Mouse (Mus musculus): Measurements from ENCODE around the gene Prickle2.

The Prickle2 gene

DNA sequence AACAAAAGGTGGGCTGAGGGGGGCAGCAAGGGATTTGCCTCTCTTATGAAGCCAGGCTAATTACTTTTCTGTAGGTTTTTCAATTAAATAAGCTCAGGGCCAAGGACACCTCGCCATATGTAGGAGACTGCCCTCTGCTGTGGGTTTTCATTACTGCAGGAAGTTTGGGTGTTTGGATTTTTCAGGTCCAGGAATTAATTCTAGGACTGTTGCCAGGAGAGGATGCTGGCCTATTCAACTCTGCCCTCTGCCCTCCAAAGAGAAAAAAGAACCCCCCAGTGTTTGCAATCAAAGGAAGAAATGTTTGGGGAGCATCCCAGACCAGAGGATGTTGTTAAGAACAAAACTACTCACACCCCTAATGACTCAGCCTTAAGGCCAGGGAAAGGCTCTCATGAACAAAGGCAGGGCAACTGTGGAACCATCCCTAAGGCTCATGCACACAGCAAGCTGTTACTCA, 40.4 kb downstream of the Prickle2 start:
- CTCF ChIA-PET, result no interaction called here

DNA sequence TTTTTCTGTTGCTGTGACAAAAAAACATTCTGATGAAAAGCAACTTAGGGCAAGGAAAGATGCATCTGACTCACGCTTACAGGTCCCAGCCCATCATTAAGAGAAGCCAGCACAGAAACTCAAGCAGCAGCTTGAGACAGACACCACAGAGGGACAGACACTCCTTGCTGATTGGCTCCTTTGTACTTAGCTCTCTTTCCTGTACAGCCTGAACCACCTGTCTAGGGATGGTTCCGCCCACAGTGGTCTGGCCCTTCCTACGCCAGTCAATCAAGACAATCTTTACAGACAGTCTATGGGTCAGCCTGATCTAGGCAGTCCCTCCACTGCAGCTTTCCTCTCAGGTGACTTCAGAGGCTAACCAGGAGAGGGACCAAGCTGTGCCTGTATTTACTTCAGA, 42.1 kb downstream of the Prickle2 start:
- CTCF ChIA-PET, result no interaction called here

DNA sequence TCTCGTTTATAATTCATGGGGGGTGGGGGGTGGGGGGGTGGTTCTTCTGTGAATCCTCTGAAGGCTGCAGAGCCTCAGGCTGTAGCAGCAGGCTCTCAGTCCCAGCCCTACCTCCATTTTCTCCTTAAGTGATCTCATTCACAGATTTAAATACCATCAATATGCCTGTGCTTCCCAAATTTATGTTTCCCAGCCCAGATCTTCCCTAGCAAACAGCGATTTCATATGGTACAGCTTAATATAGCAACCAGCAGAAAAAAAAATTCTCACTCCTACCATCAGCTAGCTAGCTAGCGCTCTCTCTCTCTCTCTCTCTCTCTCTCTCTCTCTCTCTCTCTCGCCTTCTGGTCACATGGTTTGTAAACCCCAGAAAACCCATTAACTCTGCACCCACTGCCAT, 42.5 kb downstream of the Prickle2 start:
- CTCF ChIA-PET, result no interaction called here

DNA sequence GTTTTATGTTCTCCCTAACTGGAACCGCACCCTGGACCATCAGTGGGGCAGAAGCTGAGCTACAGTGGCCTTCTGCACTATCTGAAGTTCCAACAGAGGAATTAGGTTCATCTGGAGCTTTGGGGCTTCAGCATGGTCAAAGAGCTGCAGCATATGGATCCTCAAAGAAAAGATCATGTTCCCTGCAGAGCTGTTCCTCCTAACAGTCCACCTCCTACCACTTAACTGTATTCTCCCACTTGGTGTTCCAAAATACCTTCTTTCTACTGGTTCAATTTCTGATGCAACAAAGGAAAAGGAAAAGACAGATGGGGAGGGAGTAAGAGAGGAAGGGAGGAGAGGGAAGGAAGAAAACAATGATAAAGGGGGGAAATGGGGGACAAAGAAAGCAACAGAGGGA, 56.9 kb downstream of the Prickle2 start:
- CTCF ChIA-PET, result no interaction called here

DNA sequence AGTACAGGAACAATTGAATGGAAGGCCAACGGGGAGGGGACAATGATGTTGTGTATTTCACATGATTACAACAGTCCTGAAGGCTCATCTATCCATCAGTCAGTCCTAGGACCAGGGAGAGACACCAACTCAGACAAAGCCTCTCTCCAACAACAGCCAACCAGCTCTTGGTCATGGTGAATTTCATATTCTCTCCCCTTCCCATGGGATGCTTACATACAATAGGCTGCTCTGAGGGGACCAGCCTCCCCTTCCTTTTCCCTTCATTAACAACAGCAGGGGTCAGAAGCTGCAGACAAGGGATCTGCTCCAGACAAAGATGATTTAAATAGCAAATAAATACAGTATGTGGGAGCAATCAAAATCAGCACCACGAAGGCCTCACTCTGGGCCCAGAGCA, 57.4 kb downstream of the Prickle2 start:
- CTCF ChIA-PET, result no interaction called here

DNA sequence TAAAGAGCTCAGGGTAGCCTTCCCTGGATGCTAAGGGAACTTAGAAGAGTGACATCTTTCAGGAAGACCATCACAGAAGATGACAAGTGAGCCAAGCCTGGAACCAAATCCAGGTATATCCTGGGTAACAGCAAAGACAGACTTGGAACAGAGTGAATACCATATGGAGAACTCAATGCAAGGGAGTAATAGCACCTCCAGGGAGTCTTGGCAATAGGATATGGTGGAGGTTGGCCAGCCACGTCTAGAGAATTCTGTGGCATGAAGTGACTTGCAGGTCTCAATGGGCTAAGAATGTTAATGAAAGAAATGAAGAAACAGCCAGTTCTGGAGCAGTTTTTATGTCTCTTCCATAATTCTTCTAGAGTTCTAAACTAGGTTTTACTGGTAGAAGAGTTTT, 63.0 kb downstream of the Prickle2 start:
- CTCF ChIA-PET, result no interaction called here

DNA sequence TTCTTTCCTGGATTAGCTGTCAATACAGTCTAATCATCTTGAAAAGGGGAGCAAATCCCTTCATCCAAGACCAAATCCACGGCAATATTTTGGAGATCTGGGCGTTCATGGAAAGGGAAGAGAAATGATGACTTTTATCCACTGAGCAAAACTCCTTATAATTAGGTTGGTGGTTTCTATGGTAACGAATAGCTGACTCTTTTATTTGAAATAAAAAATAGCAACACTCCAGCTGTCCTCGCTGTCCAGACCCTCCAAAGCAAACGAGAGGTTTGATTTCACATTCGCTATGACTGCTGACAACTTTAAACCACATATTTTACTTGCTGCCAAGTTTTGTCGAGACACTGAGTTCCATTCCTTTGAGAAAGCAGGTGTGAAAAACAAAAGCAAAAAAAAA, 64.0 kb downstream of the Prickle2 start:
- CTCF ChIA-PET, result no interaction called here

DNA sequence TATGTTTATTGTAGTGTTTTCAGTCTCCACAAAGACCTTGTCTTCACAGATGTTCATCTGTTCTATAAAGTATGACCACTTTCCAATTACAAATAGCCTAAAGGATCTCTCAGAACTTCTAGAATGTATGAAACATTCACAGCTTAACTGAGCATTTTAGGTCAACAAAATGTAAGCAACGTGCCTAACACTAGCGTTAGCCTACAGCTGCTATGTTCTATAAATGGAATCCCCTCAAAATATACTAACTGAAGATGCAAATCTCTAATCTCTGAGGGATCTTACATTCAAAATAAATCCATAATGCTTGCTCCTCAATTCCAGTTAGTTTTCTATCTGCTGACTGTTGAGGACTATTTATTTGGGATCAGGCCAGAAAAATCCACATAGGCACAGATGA, 65.1 kb downstream of the Prickle2 start:
- CTCF ChIA-PET, result no interaction called here

DNA sequence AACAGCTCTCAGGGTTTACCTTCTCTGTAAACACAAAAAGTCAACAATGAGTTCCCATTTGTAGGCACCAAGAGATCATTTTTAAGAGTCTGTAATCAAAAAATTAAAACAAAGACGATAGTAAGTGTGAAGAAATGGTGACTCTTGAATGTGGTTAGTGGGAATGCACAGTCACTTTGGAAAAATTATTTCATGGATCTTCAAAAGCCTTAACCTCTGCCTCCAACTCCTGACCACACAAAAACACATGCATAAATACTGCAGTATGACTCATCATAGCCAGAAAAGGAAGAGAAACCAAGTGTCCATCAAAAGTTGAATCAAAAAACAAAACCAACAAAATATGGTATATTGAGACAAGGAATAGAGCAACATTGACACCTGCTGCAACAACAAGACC, 69.5 kb downstream of the Prickle2 start:
- CTCF ChIA-PET, result no interaction called here

DNA sequence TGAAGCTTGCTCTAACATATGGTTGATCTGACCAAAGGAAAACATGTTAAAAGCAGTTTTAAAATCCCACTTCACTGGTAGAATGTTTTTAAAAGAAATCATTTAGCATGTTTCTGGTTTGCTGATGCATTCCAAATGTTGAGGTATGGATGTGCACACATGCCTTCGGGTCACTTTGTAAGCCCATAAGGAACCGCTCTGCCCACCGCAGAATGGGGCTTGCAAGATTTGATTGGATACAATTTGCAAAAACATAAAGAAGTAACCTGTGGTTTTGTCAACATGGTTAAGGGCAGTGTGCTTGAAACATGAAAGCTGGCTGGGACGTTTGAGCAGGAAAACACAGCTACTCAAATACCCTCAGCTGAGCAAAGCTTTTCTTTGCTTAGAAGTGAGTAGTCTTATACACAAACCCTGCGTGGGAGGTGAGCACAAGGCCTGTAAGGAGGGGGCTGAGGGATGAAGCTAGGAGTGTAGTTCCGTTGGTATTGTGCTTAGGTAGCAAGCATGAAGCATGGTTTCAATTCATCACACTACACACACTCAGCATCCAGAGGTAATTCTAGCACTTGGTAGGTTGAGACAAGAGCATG, 71.0 kb downstream of the Prickle2 start:
- CTCF ChIA-PET, result no interaction called here

DNA sequence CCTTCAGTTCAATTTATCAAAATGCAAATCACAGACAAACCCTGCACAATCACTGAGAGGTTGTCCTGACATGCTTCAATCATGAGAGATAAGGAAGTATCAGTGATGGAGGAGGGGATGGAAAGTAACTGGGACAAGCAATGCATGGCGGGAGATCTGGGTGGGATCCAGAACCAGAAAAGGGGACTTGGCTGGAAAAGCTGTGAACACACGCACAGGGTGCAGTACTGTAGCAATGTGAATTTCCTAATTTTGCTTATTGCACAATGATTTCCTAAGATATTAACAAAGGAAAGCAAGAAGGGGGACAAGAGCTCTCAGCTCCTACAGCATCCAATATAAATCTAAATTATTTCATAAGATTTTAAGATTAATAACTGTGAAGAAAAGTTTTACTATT, 75.0 kb downstream of the Prickle2 start:
- CTCF ChIA-PET, result no interaction called here

DNA sequence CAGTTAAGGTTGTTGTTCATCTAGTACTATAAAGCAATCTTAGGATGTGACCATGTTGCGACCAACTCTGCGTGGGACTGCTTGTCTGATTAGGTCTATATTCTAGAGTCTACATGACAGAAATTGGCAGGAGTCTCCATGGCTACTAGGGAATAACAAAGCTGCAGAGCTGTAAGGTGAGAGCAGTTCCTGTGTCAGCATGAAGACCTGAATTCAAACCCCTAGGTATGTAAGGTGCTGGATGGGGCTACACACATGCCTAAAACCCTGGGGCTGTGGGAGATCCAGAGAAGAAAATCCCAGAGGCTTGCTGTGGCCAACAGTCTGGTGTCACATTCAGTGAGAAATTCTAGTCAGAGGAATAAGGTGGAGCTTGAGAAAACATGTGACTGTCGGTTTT, 78.2 kb downstream of the Prickle2 start:
- CTCF ChIA-PET, result no interaction called here

DNA sequence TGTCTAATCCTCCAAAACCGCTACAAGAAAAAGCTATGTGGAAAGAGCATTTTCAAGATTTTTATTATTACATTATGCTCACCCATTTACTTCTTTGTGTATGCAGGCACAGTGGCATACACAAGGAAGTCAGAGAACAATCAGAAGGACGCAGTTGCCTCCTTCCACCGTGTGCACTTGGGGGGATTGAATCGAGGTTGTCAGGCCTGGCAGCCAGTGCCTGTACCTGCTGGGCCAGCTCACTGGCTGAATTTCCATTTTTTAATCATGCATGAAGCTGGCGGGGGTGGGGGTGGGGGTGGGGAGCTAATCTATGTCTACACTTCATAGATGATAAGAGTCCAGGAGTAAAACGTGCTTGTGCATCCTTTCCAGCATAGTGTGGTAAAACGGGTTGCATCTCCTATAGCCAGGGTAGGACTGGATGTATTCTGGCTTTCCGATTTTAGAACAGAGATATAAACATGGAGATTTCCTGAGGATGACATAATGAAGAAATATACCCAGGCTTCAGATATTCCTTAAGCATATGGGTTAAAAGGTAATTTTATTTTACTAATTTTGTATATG, 78.8 kb downstream of the Prickle2 start:
- CTCF ChIA-PET, result no interaction called here

DNA sequence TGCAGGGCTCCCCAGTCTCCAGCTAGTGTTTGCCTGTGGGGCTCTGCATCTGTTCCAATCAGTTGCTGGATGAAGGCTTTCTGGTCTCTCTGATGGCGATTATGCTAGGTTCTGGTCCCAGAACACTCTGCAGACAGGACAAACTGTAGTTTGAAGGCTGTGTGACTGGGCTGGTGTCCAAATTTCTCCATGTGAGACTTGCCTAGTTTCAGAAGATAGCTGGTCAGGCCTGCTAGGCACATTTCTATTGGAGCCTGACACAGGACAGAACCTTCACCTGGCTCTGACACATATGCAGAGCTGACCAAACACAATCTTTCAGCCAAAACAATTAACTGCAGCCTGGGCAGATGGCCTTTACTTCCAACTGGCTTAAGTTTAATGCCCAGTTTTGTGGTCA, 80.0 kb downstream of the Prickle2 start:
- CTCF ChIA-PET, result no interaction called here

DNA sequence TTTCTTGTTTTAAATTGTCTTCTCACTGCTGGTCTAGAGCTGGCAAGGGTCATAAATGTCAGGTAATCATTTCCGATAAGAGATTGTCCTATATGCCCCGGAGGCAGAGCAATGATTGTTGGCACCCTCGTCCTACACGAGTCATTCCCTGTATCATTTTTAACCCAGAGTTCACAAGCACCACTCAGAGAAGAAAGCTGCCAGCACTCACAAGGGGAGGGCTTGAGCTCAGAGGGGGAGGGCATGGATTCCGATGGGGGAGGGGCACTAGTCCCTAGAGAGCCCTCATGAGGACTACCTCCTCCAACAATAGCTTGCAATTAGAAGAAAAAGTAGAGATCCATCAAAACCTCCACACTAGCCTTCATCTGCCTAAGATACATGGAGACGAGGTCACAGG, 81.6 kb downstream of the Prickle2 start:
- CTCF ChIA-PET, result interaction anchor here (0.6 kb wide), 1 partner anchor 72 kb away, joined by 6 read pairs; no protein-coding TSS in a partner anchor

DNA sequence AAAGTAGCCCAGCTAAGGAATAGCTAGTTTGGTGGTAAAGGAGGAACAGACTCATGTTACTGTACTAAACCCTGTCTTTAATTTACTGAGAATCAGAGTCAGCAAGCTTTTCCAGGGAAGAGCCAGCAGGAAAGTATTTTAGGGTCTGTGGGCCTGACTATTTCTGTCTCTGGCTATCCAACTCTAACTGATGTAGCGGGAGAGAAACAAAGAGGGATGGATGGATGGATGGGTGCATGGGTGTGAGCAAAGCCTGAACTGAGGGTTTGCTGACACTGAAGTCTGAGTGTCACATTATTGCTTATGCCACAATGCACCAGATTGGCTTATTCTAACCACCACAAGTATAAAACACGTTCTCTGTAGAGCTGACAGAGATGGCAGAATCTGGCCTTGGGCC, 88.8 kb downstream of the Prickle2 start:
- CTCF ChIA-PET, result no interaction called here

DNA sequence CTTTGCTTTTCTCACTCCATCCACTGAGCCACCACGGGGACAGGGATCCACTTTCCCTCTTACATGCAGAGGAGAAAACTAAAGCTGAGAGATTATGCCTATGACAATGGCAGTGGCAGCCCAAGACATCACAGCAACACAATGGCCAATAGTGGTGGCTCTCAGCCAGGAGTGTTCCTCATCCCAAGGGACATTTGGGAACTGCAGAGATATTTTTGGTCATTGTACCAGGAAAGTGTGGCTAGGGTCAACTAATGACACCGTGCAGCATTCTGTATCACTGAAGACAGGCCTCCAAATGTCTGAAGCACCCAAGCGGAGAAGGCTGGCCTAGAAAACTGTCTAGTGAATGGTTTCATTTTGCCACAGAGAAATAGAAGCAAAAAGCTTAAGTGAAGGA, 91.2 kb downstream of the Prickle2 start:
- CTCF ChIA-PET, result no interaction called here

DNA sequence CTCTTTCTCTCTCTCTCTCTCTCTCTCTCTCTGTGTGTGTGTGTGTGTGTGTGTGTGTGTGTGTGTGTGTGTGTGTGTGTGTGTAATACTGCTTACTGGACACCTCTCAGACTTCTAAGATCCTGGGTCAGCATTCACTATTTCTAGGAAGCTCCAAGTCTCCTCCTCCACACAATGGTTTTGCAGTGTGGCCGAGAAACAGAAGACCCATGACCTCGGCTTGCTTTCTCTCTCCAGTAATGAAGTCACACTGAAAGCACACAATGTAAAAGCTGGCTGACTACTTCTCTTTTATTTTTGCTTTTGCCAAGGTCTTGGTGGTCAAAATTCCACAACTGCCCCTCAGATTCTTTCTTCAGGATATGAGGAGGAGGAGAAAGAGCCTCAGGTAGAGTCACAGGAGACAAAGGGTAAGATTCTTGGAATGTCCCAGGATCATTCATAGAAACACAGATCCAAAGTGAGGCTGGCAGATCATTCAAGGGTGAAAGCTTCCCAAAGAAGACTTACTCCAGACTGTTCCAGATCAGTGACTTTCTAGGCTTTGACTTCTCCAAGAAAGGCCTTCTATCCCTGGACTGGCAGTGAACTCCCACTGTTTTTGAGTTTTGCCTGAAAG, 93.7 kb downstream of the Prickle2 start:
- CTCF ChIA-PET, result no interaction called here

DNA sequence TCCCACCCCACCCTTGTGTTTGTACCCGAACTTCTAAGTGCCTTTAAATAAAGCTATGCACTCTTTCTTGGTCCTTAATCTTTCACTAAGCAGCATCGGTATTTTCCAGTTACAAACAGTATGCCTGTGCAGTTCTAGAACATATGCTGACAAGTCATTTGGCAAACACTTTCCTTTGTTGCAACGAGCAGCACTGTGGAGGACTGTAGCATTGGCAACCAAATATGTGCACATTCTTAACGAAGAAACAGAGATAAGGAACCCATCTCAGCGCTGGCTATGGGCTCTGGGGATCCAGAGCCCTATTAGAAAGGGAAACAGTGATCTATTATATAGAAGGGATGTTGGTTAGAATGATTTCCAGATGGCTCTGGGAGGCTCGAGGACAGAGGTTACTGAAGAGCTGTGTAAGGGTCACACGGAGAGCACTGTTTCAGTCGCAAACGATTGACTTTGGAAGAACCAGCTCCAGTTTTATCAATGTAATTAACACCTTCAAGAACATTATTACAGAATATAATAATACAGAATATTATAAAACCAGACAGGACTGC, 96.2 kb downstream of the Prickle2 start:
- CTCF ChIA-PET, result no interaction called here

DNA sequence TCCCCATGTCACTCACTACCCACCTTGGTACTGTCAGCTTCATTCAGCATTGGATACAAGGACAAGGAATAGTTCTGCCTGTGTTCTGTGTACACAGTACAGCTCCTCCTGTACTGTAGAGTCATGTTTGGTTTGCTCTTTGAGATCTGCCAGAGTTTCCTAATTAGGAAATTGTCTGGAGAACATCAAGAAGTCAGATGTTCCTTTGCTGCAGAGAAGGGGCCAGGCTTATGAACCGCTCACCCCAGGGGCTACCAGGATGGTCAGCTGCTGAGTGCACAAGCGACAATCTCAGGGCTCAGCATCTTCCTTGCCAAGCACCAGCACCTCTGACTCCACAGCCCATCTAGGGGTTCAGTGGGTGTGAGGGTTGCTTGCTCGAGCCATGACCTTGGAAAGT, 96.9 kb downstream of the Prickle2 start:
- CTCF ChIA-PET, result no interaction called here

DNA sequence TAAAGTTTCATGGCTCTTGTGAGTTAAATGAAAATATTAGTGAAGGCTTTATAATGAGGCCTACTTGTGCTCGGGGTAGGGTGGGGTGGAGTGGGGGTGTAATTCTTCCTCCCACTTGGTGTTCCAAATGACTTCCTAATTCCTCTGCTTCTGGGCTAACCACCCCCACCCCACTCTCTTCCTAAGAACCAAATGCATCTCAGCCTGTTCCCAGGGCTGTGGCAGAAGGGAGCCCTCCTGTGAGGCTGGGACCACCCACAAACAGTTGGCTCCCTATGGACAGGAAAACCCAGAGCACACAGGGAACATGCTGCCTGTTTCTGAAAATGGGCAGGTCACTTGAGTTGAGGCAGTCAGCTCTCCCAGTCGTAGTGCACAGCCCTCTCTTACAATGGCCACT, 100.8 kb downstream of the Prickle2 start:
- CTCF ChIA-PET, result interaction anchor here (0.6 kb wide), 1 partner anchor 421 kb away, joined by 3 read pairs; no protein-coding TSS in a partner anchor

DNA sequence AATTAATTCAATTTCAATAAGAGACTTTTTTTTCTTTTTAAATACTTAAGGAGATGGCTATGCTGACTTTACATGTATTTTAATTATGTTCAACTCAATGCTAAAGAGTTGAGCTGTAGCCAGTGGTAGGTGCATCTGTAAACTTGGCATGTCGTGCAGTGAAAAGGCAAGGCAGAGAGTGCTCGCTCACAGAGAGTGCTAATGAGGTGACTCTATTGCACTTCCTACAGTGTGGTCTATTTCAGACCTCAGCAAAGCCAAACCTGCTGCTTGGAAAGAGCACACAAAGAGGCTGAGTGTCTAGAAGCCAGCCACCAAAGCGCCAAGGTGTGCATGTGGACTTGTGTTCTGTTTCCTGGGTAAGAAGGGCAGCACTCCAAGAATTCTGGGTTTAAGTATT, 109.6 kb downstream of the Prickle2 start:
- CTCF ChIA-PET, result no interaction called here

DNA sequence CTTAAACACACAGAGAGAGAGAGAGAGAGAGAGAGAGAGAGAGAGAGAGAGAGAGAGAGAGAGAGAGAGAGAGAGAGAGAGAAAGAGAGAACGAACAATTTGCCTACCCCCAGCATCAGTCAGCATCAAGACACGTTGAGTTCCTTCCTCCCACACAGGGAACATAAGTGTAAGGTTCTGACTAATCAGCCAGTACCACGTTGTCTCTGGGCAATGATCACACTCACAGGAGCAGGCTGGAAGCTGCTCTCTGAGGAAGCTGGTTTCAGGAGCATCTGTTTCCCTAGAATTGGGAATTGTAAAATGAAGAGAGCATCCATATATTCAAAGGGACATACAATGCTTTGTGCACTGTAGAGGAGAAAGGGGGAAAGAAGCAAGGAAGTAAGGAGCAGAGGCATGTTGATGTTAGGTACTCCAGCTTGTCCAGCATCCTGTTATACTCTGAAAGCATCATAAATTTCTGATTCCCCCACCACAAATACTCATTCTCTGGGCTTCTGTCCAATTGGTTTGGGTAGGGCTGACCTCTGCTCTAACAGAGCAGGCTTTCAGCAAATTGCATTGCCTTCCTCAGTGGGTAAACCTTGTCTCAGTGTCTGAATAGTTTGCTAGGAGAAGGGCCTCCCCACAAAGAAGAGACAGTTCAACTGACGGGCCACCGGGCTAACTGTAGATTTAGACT, 116.4 kb downstream of the Prickle2 start:
- CTCF ChIA-PET, result no interaction called here
